Comparison of ENCODE assay signal across 14 mouse cellular contexts in the genomic region with DNA sequence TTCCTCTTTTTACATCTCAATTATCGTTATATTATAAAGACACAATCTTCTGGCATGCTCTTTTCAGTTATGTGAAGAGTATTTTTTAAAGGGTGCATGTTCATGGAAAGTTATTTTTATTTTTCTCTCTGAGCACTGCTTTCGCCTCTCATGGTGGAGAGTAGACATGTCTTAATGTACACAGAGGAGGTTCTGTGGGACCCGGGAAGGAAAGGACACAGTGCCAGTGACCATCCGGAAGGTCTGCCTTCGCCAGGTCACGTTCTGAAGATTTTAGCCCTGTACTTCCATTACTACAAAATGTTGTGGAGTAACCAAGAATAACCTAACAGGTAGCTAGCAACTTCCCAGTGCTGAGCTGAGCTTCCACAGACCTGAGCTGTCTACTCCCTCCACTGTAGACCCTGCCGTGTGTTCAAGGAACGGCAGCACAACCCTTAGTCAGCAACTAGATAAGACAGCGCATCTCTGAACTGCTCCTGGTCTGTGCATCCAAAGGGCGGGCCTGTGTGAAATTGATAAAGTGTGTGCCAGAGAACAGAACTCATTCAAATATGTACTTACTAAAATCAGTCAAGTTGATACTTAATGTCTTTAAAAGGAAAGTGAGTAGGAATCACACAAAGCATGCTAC.
A peak's percentile ranks its signal among the peaks of the same experiment; 100 is the strongest.
DNase-seq lines count a peak whose midpoint lies in the region; ATAC-seq and TF ChIP-seq lines count a peak whose summit lies in the region.
"Had no signal": no experiment of that assay in that cellular context is flagged by ENCODE, and none has a peak within 500 bp of the region (broad histone marks: within the 10 kb centered on the region; RNA-seq: fewer than 3 reads in every experiment).

No protein-coding gene starts in this region.

- peak; percentile 60 for TF ChIP-seq CTCF in liver, embryonic 14.5 days (IDR thresholded peaks at IDR 0.05; ENCODE audit: low read depth)

- H3K9ac ChIP-seq in liver, embryonic 14.5 days (replicated peaks): peak overlapping the region; percentile 69
- H3K9ac ChIP-seq in stomach, embryonic 15.5 days: no peak overlapping the region
- H3K9ac ChIP-seq: heart, embryonic 13.5 days; hindbrain, embryonic 13.5 days had no signal

- peak; percentile 97 for TF ChIP-seq EP300 in liver, embryonic 14.5 days (IDR thresholded peaks at IDR 0.05; ENCODE audit: low read depth)

- H3K4me3 ChIP-seq in heart, embryonic 10.5 days: no peak overlapping the region
- H3K4me3 ChIP-seq in liver, embryonic 14.5 days (ENCODE audit: insufficient read depth in 1 of 2, low read depth in 2 of 2, low read length in 2 of 2): peak overlapping the region; percentile 2 to 13; a peak in 1 of 4 replicates
- H3K4me3 ChIP-seq in stomach, embryonic 15.5 days (replicated peaks): no peak overlapping the region
- H3K4me3 ChIP-seq: heart, embryonic 13.5 days; hindbrain, embryonic 13.5 days had no signal

- peak; percentile 100 for ATAC-seq in liver, embryonic 14.5 days (ENCODE audit: insufficient read depth)
- ATAC-seq in stomach, embryonic 15.5 days (ENCODE audit: insufficient read depth, low FRiP score, low read depth): peak; percentile 99

- no peaks in the 10 kb centered on the region for H3K36me3 ChIP-seq in heart, embryonic 10.5 days
- no peaks in the 10 kb centered on the region for H3K36me3 ChIP-seq in liver, embryonic 14.5 days (replicated peaks; ENCODE audit: control insufficient read depth, insufficient read depth, low read depth)
- no peaks in the 10 kb centered on the region for H3K36me3 ChIP-seq in stomach, embryonic 15.5 days
- H3K36me3 ChIP-seq: heart, embryonic 13.5 days; hindbrain, embryonic 13.5 days had no signal

- no peak overlapping the region for H3K27ac ChIP-seq in heart, embryonic 10.5 days
- H3K27ac ChIP-seq in liver, embryonic 14.5 days: peak overlapping the region; percentile 95
- no peak overlapping the region for H3K27ac ChIP-seq in stomach, embryonic 15.5 days
- H3K27ac ChIP-seq: heart, embryonic 13.5 days; hindbrain, embryonic 13.5 days had no signal

- peak; percentile 76 for DNase-seq in heart, embryonic 10.5 days (ENCODE audit: low spot score)
- no peak for DNase-seq in heart, postnatal 10 days
- DNase-seq in spleen, adult 12 weeks (ENCODE audit: low spot score): peak; percentile 51
- DNase-seq in spleen, adult 18-20 months: no peak
- DNase-seq in liver, embryonic 14.5 days (ENCODE audit: low read depth in 3 of 3, low spot score in 3 of 3): peak; percentile 87 to 92 (median 88)
- no peak for DNase-seq in testis, postnatal 10 days (ENCODE audit: low spot score)
- no peak for DNase-seq in embryo, embryonic 10 days (ENCODE audit: low spot score)
- DNase-seq: adrenal gland, postnatal 25 days; cerebellum, adult 18-20 months; kidney, adult 8-10 months; left cerebral cortex, postnatal 4 days had no signal

- H3K4me1 ChIP-seq in heart, embryonic 10.5 days: peaks cover 4% of the 10 kb centered on the region; the same call in 1 of the 2 replicates
- peaks cover 32 to 35% of the 10 kb centered on the region in 2 experiments for H3K4me1 ChIP-seq in liver, embryonic 14.5 days (replicated peaks; ENCODE audit: control insufficient read depth in 2 of 2, insufficient read depth in 2 of 2, low read length in 1 of 2)
- H3K4me1 ChIP-seq in stomach, embryonic 15.5 days: no peaks in the 10 kb centered on the region
- H3K4me1 ChIP-seq: hindbrain, embryonic 13.5 days had no signal

- H3K4me2 ChIP-seq in liver, embryonic 14.5 days (ENCODE audit: low read depth): peak overlapping the region; percentile 66
- H3K4me2 ChIP-seq in stomach, embryonic 15.5 days: no peak overlapping the region
- H3K4me2 ChIP-seq: heart, embryonic 13.5 days; hindbrain, embryonic 13.5 days had no signal

- no peaks in the 10 kb centered on the region for H3K27me3 ChIP-seq in heart, embryonic 10.5 days (ENCODE audit: insufficient read depth, poor library complexity, severe bottlenecking)
- no peaks in the 10 kb centered on the region for H3K27me3 ChIP-seq in liver, embryonic 14.5 days (ENCODE audit: control insufficient read depth, insufficient read depth, low read length)
- H3K27me3 ChIP-seq in stomach, embryonic 15.5 days (replicated peaks): no peaks in the 10 kb centered on the region
- H3K27me3 ChIP-seq: heart, embryonic 13.5 days; hindbrain, embryonic 13.5 days had no signal

- H3K9me3 ChIP-seq in heart, embryonic 10.5 days: no peaks in the 10 kb centered on the region
- H3K9me3 ChIP-seq in liver, embryonic 14.5 days (ENCODE audit: control insufficient read depth, low read length): no peaks in the 10 kb centered on the region
- no peaks in the 10 kb centered on the region for H3K9me3 ChIP-seq in stomach, embryonic 15.5 days
- H3K9me3 ChIP-seq: heart, embryonic 13.5 days; hindbrain, embryonic 13.5 days had no signal

- WGBS in heart, embryonic 10.5 days: 65% methylated on average over 10 of the region's 10 CpGs
- 34% methylated on average over 10 of the region's 10 CpGs for WGBS in liver, embryonic 14.5 days (ENCODE audit: insufficient replicate concordance)
- WGBS in stomach, embryonic 15.5 days: 85% methylated on average over 10 of the region's 10 CpGs

- intact Hi-C loops in heart, postnatal 10 days (cut with DNase I): no loop called here

Comparison
In these comparisons a context has a peak if more than half of its experiments do, and no peak if none do; other contexts are left out.
1. DNase-seq: peak in heart, embryonic 10.5 days (single experiment), spleen, adult 12 weeks (single experiment) and liver, embryonic 14.5 days (3 of 3); none in heart, postnatal 10 days (0 of 2), spleen, adult 18-20 months (0 of 2), testis, postnatal 10 days (single experiment) and embryo, embryonic 10 days (single experiment).
2. H3K4me3 ChIP-seq: peak in liver, embryonic 14.5 days (2 of 2); none in heart, embryonic 10.5 days (single experiment) and stomach, embryonic 15.5 days (single experiment).